Mouse (Mus musculus) bone marrow macrophage, adult 2 months (primary cell): ENCODE data around the gene Pnp2.

Experiments
- CTCF ChIP-seq: IDR thresholded peaks from 2 replicates; pipeline ENCODE4 v1.5.1; 2012; ENCODE audit warnings: low read depth, mild to moderate bottlenecking, low read length, moderate library complexity
- POLR2A ChIP-seq: IDR thresholded peaks from 2 replicates; pipeline ENCODE4 v1.6.1; 2012; ENCODE audit warnings: mild to moderate bottlenecking, low read depth, low read length, borderline replicate concordance

- TF ChIP-seq CTCF (no peak), POLR2A (no peak)
These were observed 35.2 kb downstream of the Pnp2 start for GRCm38 (mm10) chr14:50991037-50991436.
